Mouse (Mus musculus): Measurements from ENCODE around the gene Rap2b. TPM values are rescaled to one million over a fixed set of nuclear protein-coding genes. Genes with fewer than 3 reads are reported as not detected.

Gene Rap2b
- polyA plus RNA-seq, 2 experiments from 2014 or later: 15.2 to 18.1 TPM

GRCm38 (mm10) chr3:61386368-61386767, 24.9 kb downstream of the Rap2b start:
- no peak for ATAC-seq

DNA sequence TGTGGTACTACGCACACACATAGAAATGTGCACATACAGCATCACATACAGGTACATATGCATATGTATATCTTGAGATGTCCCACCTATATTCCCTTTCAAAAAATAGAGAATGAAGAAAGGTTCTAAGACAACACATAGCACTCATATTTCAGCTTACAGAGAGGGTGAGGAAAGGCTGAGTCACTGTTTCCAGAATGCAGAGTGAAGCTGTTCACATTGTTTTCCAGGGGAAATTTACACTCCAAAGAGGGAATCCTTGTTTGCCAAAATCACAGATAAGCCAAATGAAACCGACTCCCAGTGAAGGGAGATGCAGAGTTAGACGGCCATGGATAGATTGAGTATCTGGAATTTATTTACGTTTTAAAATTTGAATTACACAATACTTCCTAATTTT, 30.1 kb downstream of the Rap2b start:
- no peak for ATAC-seq

DNA sequence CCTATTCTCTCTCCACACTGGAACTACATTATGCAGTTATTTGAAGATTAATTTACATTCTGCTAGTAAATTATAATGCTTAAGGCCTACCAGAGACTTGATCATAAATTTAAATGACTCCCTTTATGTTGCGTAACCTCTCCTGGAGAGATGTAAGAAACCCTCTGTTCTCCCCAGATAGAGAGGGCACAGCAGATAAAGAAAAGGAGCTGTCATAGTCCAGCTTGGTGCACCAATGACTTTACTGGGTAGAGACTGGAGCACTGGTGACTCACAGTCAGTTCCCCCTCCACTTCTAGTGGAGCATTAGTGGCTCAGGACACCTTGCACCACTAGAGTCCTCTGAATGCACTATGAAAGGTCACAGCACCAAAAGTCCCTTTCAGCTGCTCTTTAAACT, 31.4 kb downstream of the Rap2b start:
- ATAC-seq: no peak

GRCm38 (mm10) chr3:61393520-61393919, 32.1 kb downstream of the Rap2b start:
- ATAC-seq: no peak

- no peak for ATAC-seq
Measured at GRCm38 (mm10) chr3:61395382-61395781, 33.9 kb downstream of the Rap2b start.

DNA sequence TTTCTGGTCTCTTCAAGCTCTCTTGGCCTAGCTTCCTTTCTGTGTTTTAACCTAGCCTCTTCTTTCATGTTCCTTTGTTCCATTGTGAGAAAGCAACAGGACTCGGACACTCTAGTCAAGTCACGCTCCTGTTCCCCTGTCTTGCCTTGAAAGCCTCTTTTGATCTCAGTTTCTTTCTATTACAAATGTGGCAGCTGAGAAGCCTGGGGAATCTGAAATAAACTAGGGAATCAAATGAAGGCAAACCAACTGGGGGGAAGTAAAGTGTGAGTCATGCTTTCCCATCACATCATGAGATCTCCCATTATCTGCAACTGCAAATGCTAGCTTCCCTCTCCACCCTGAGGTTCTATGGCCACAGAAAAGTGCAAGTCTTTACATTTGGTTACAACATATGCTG, 35.3 kb downstream of the Rap2b start:
- no peak for ATAC-seq

DNA sequence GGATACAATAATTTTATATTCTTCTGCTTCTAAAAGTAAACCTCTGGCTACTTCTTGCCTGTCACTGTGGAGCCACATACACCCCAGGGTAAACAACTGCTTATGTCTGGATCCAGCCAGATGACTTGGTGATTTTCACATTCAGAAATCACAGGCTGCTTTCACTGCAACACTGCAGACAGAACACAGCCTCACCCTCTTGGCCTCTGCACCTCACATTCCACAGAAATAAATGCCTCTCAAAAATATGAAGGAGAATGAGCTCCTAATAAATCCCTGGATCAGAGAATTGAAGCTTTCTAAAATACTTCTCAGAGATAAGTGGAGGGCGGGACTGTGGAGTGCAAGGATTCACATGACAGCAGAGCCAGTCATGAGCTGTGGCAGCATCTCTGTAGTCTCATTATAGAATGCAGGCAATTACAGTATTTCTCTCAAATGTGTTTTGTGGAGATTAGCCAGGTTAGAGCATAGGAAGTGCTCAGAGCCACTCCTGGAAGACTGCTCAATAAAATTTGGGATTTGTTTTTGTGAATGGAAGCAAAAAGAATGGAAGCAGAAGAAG, 39.5 kb downstream of the Rap2b start:
- no peak for ATAC-seq

GRCm38 (mm10) chr3:61406921-61407320, 45.5 kb downstream of the Rap2b start:
- ATAC-seq: no peak

- ATAC-seq: peak; percentile 91
Measured at GRCm38 (mm10) chr3:61409683-61410082, 48.2 kb downstream of the Rap2b start.

DNA sequence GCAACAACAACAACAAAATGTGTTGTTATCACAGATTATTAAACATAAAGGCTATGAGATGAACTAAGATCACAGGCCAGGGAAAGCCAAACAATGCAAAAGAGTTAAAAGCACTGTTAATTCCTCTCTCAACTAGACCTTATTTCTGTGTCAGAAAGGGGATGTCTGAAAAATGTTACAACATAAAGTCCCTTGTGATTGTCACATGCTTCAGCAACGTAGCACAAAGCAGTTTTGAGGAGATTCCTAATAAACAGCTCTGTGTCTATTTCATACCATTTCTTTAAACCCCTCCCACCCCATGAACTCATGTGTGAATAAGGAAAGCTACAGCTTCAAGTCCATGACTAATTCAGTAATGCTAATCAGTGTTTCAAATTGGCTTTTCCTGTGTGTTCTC, 54.4 kb downstream of the Rap2b start:
- ATAC-seq: no peak

Other genes with a start within 250 kb of the Rap2b start
- not detected for gene B430305J03Rik, start 4.3 kb downstream of the Rap2b start, polyA plus RNA-seq (2017; shearing (Covaris generic))

Data from activated CD4-positive, CD25-positive, alpha-beta regulatory T cell, adult 4 months (primary cell).